Mouse (Mus musculus): ENCODE measurements around the gene Bicd2.
"Not testable (repeated sequence)": the region's sequence is repeated elsewhere in the genome, so short reads cannot be mapped to it uniquely, and the experiment has no call there.

The Bicd2 gene

GRCm38 (mm10) chr13:49360906-49361406, 19.6 kb downstream of the Bicd2 start:
- no peak for DNase-seq (ENCODE audit: low spot score)

GRCm38 (mm10) chr13:49362364-49362763, 21.0 kb downstream of the Bicd2 start:
- DNase-seq (ENCODE audit: low spot score): no peak

GRCm38 (mm10) chr13:49362804-49363203, 21.4 kb downstream of the Bicd2 start:
- DNase-seq (ENCODE audit: low spot score): no peak

GRCm38 (mm10) chr13:49364716-49365115, 23.3 kb downstream of the Bicd2 start:
- no peak for DNase-seq (ENCODE audit: low spot score)

- no peak for DNase-seq (ENCODE audit: low spot score)
Observed at GRCm38 (mm10) chr13:49367657-49368440, 26.5 kb downstream of the Bicd2 start.

GRCm38 (mm10) chr13:49369404-49369803, 28.0 kb downstream of the Bicd2 start:
- DNase-seq (ENCODE audit: low spot score): no peak

GRCm38 (mm10) chr13:49370216-49370615, 28.8 kb downstream of the Bicd2 start:
- DNase-seq (ENCODE audit: low spot score): not testable (repeated sequence)

- not testable (repeated sequence) for DNase-seq (ENCODE audit: low spot score)
Observed at GRCm38 (mm10) chr13:49370916-49371315, 29.5 kb downstream of the Bicd2 start.

GRCm38 (mm10) chr13:49371428-49371899, 30.1 kb downstream of the Bicd2 start:
- peak; percentile 74 for DNase-seq (ENCODE audit: low spot score)

- no peak for DNase-seq (ENCODE audit: low spot score)
Observed at GRCm38 (mm10) chr13:49372370-49373060, 31.1 kb downstream of the Bicd2 start.

- no peak for DNase-seq (ENCODE audit: low spot score)
Observed at GRCm38 (mm10) chr13:49374304-49374703, 32.9 kb downstream of the Bicd2 start.

GRCm38 (mm10) chr13:49374730-49375129, 33.3 kb downstream of the Bicd2 start:
- DNase-seq (ENCODE audit: low spot score): no peak

- no peak for DNase-seq (ENCODE audit: low spot score)
Observed at GRCm38 (mm10) chr13:49377608-49378007, 36.2 kb downstream of the Bicd2 start.

- DNase-seq (ENCODE audit: low spot score): no peak
Observed at GRCm38 (mm10) chr13:49379301-49379700, 37.9 kb downstream of the Bicd2 start.

- DNase-seq (ENCODE audit: low spot score): peak; percentile 87
Observed at GRCm38 (mm10) chr13:49381230-49381629, 39.8 kb downstream of the Bicd2 start.

- DNase-seq (ENCODE audit: low spot score): no peak
Observed at GRCm38 (mm10) chr13:49382997-49383396, 41.6 kb downstream of the Bicd2 start.

GRCm38 (mm10) chr13:49384751-49385463, 43.5 kb downstream of the Bicd2 start:
- DNase-seq (ENCODE audit: low spot score): no peak

GRCm38 (mm10) chr13:49391374-49391773, 50.0 kb downstream of the Bicd2 start:
- peak; percentile 15 for DNase-seq (ENCODE audit: low spot score)

- no peak for DNase-seq (ENCODE audit: low spot score)
Observed at GRCm38 (mm10) chr13:49393579-49393978, 52.2 kb downstream of the Bicd2 start.

- DNase-seq (ENCODE audit: low spot score): no peak
Observed at GRCm38 (mm10) chr13:49394886-49395447, 53.6 kb downstream of the Bicd2 start.

- no peak for DNase-seq (ENCODE audit: low spot score)
Observed at GRCm38 (mm10) chr13:49396798-49397197, 55.4 kb downstream of the Bicd2 start.

GRCm38 (mm10) chr13:49398191-49398590, 56.8 kb downstream of the Bicd2 start:
- no peak for DNase-seq (ENCODE audit: low spot score)

Measured in embryo, embryonic 10.5 days (tissue).